Mouse (Mus musculus) megakaryocyte, embryonic 14.5 days (primary cell): ENCODE results near the gene Dlgap3. TPM values are rescaled to one million over a fixed set of nuclear protein-coding genes. Genes with fewer than 3 reads are reported as not detected.

Source experiments
- H3K27me3 ChIP-seq: replicated peaks from 2 replicates; pipeline ENCODE3; 2012; ENCODE audit warnings: inconsistent platforms
- H3K36me3 ChIP-seq: replicated peaks from 2 replicates; pipeline ENCODE3; 2012; ENCODE audit warnings: low read length, inconsistent platforms, mixed read lengths
- H3K4me1 ChIP-seq: 2 replicates; pipeline ENCODE4 v1.6.1; 2012; ENCODE audit warnings: inconsistent platforms
- H3K4me3 ChIP-seq: replicated peaks from 2 replicates; pipeline ENCODE3; 2012; ENCODE audit warnings: moderate library complexity, mild to moderate bottlenecking, inconsistent platforms
- H3K9me3 ChIP-seq: 2 replicates; pipeline ENCODE4 v1.6.1; 2012; ENCODE audit warnings: inconsistent platforms
- FLI1 ChIP-seq: IDR thresholded peaks from 2 replicates; pipeline ENCODE4 v1.6.1; 2012; ENCODE audit warnings: low read length, inconsistent platforms, mixed read lengths
- GATA1 ChIP-seq: IDR thresholded peaks from 3 replicates; pipeline ENCODE4 v1.6.1; 2012; ENCODE audit warnings: mixed read lengths, low read length, inconsistent platforms, borderline replicate concordance
- polyA plus RNA-seq: library from polyadenylated mRNA; stranded (reverse); fragments of >175 nt; gene quantifications from 2 replicates; pipeline ENCODE4 v1.2.3, GENCODE M21; 2012; ENCODE audit warnings: low replicate concordance; ENCODE audit not compliant: insufficient read depth

Dlgap3 gene
- polyA plus RNA-seq, 1 experiment: 0.07 TPM

DNA sequence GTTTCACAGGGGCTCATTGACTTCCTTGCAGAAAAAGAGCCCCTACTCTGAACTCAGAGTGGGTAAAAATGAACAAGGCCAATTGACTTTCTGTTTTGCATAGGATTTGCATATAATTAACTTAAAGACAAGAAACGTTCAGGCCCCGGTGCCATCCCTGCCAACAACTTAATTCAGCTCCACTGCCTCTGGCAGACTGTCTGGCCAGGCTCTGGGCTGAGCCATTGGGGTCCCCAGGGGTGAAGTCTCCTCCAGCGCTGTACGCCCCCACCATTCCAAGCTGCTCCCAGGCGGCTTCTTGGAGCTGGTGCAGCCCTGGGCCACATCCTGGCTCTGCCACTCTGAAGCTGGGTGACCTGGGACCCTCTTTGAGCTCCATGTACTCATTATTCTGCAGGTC, 63.5 kb downstream of the Dlgap3 start:
- Histone ChIP-seq H3K36me3 (no peaks in the 10 kb centered on the region), H3K27me3 (peaks cover 82% of the 10 kb centered on the region)
- TF ChIP-seq GATA1 (no peak), FLI1 (no peak)

DNA sequence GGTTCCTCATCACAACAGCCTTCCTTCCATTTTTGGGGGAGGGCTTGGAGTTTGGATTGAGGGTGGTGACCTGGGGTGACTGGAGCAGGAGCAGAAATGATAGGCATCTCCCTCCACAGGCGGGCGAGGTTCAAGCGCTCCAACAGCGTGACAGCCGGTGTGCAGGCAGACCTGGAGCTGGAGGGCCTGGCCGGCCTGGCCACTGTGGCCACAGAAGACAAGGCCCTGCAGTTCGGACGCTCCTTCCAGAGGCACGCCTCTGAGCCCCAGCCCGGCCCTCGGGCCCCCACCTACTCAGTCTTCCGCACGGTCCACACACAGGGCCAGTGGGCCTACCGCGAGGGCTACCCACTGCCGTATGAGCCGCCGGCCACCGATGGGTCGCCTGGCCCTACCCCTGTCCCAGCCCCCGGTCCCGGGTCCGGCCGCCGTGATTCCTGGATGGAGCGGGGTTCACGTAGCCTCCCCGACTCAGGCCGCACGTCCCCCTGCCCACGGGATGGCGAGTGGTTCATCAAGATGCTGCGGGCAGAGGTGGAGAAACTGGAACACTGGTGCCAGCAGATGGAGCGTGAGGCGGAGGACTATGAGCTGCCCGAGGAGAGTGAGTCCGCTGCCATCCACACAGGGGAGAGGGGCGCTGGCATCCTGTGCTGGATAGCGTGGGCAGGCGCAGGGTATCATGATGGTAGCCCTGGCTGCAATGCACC, 64.6 kb downstream of the Dlgap3 start:
- no peaks in the 10 kb centered on the region for H3K36me3 ChIP-seq
- no peak for TF ChIP-seq FLI1
- TF ChIP-seq GATA1: no peak
- H3K9me3 ChIP-seq: no peaks in the 10 kb centered on the region
- peaks cover 22% of the 10 kb centered on the region for H3K4me1 ChIP-seq
- peaks cover 81% of the 10 kb centered on the region for H3K27me3 ChIP-seq
- no peak overlapping the region for H3K4me3 ChIP-seq

More for the DNA sequence above, 63.5 kb downstream of the Dlgap3 start:
- H3K4me1 ChIP-seq: peaks cover 22% of the 10 kb centered on the region
- no peak overlapping the region for H3K4me3 ChIP-seq
- no peaks in the 10 kb centered on the region for H3K9me3 ChIP-seq

DNA sequence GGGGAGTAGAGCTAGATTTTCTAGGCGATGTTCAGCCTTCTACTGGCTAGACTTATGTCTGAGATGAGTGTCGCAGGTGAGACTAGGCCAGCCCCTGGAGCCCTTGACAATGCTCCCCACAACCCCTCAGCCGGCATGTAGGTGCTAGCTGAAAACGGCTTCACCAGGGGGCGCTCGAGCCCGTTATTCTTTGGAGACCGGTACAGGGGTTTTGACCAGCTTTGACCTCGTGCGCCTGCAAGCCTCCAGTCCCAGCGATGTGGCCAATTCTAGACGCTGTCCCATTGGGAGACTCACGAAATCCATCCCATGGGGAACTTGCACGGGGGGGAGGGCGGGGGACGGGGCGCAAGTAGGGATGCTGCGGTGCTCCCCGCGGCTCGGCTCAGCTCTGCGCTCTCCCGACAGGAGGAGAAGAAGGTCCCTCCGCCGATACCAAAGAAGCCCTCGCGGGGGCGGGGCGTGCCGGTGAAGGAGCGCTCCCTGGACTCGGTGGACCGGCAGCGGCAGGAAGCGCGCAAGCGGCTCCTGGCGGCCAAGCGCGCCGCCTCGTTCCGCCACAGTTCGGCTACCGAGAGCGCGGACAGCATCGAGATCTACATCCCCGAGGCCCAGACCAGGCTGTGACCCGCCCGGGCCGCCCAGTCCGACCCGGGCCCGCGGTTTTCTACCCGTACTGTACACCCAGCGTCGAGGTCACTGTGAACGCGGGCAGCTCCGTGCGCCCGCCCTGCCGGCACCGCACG, 66.9 kb downstream of the Dlgap3 start:
- Histone ChIP-seq H3K4me3 (peak overlapping the region; percentile 91), H3K36me3 (no peaks in the 10 kb centered on the region), H3K27me3 (peaks cover 74% of the 10 kb centered on the region), H3K4me1 (peaks cover 22% of the 10 kb centered on the region), H3K9me3 (no peaks in the 10 kb centered on the region)
- TF ChIP-seq FLI1 (no peak), GATA1 (no peak)

DNA sequence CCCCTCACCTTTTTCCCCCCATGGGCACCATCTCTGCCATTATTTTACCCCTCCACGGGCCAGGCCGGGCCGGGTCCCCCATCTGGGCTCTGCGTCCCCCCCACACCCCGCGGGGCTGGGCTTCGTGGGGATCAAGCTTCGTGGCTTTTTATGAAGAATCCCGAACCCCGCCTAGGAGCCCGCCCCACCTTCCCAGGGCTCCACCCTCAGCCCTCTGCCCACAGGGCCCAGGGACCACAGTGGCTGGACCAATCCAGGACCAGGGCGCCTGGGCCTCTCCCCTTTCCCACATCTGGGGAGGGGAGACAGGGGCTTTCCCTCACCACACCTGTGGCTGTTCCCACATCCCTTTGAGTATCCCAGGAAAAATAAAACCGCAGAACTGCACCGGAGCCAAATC, 67.6 kb downstream of the Dlgap3 start:
- Histone ChIP-seq H3K36me3 (no peaks in the 10 kb centered on the region), H3K9me3 (no peaks in the 10 kb centered on the region), H3K4me1 (peaks cover 22% of the 10 kb centered on the region), H3K4me3 (peak overlapping the region; percentile 91), H3K27me3 (peaks cover 74% of the 10 kb centered on the region)
- TF ChIP-seq GATA1 (no peak), FLI1 (no peak)

DNA sequence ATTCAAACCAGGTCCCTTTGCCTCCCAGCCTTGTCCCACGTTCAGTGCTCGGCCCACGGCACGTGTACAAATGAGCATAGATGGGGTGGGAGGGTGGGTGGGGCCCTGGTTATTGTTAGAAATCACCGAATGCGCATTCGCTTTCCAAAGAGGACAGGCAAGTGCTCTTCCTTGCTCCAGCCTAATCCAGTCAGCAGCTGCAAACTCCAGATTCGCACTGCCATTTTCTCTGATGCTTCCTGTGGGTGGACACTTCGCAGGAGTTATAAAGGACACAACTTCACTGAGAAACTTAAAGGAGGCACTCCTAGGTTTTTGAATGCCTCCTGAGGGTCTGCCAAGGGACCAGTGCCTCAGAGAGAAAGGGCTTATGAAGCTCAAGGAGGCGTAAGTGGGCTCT, 68.3 kb downstream of the Dlgap3 start:
- Histone ChIP-seq H3K9me3 (no peaks in the 10 kb centered on the region), H3K4me3 (no peak overlapping the region), H3K4me1 (peaks cover 22% of the 10 kb centered on the region), H3K27me3 (peaks cover 67% of the 10 kb centered on the region), H3K36me3 (no peaks in the 10 kb centered on the region)
- TF ChIP-seq FLI1 (no peak), GATA1 (no peak)

DNA sequence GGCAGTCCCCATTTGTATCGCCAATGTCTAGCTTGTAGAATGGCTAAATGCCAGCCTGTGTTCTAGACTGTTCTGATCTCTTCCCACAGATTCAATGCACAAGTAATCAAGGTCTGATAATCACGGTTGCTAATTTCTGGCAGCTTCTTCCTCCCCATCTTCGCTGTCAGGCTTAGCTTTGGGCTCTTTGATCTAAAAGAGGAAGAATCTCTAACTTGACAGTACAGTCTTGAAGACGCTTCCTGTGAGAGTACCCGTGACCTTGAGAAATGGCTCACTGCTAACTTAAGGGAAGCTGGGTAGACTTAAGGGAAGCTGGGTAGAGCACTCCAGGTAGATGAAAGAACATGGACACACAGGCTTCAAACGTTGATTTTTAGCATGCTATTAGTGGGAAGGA, 73.7 kb downstream of the Dlgap3 start:
- no peak for TF ChIP-seq GATA1
- no peak for TF ChIP-seq FLI1
- Histone ChIP-seq H3K9me3 (no peaks in the 10 kb centered on the region), H3K27me3 (peaks cover 16% of the 10 kb centered on the region), H3K4me3 (peak overlapping the region; percentile 99), H3K4me1 (peaks cover 28% of the 10 kb centered on the region), H3K36me3 (peaks cover 15% of the 10 kb centered on the region)

DNA sequence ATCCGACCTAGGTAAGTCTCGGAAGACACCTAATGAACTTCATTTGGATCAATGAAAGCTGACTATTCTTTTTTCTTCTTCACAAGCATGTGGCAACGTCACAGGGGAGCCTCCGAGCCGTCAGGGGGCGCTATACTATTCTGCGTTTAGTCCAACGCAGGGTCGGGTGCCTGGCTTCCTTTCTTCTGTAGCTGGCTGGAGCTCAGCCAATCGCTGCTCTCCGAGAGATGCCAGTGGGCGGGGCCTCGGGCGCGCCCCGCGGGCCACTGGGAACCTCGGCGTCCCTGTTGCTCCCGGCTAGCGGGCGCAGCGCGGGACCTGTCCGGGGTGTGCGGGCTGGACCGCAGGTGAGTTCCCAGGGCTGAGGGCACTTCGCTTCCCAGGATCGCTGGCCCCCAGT, 74.5 kb downstream of the Dlgap3 start, which contains the start of gene Smim12:
TSS of gene Smim12 (plus strand) at position 233 of the 400 bp plus-strand sequence.
- TF ChIP-seq GATA1 (no peak), FLI1 (no peak)
- Histone ChIP-seq H3K9me3 (no peaks in the 10 kb centered on the region), H3K27me3 (peaks cover 12% of the 10 kb centered on the region), H3K4me1 (peaks cover 28% of the 10 kb centered on the region), H3K4me3 (peak within 1 kb of the TSS; percentile 99), H3K36me3 (peaks cover 22% of the 10 kb centered on the region)

DNA sequence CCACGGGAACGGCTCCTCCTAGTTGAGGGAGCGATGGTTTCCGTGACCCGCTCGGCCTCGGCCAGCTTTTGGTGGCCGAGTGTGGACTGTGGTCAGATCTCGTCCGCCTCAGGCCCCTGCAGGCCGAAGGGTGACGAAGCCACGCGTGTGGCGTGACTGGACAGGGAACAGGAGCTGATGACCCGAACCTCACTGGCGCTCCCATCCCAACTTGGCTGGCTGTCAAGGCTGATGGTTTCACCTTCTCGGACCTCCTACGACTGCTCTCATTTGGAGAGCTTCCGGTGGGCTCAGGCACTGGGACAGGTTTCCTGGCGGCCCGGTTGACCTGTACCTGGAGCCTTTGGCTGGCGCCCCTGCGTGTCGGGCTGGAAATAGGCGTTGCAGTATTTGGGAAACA, 74.9 kb downstream of the Dlgap3 start:
- Histone ChIP-seq H3K4me3 (peak overlapping the region; percentile 99), H3K27me3 (peaks cover 12% of the 10 kb centered on the region), H3K9me3 (no peaks in the 10 kb centered on the region), H3K36me3 (peaks cover 23% of the 10 kb centered on the region), H3K4me1 (peaks cover 28% of the 10 kb centered on the region)
- TF ChIP-seq FLI1 (no peak), GATA1 (no peak)

DNA sequence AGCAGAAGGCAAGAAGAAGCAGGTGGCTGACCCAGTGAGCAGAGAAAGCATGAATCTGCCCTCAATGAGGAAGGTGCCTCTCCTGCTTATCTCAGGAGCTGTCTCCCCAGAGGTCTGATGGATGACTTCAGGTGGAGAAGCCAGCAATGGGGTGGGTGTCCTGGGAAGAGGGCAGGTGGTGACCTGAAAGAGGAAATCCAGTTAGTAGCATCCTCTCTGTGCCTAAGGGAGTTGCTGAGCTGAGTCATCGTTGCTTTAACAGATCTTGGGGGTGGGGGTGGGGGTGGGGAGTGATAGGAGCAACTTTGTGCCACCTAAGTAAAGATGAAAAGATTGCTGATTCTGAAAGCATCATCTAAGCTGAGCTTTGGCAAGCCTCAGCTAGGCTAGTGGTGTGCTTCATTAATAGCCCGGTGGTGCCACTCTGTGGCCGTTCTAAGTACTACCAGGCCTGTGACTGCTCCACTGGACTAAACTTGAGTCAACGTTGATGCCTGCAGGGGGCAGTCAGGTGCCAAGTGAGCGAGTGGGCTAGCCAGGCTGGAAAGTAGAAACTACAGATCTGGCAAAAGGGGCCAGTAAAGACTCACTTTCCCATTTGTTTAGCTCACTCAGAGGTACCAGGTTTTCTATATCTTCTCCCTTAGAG, 80.8 kb downstream of the Dlgap3 start:
- peaks cover 10% of the 10 kb centered on the region for H3K27me3 ChIP-seq
- peaks cover 30% of the 10 kb centered on the region for H3K36me3 ChIP-seq
- H3K9me3 ChIP-seq: no peaks in the 10 kb centered on the region
- TF ChIP-seq GATA1 (no peak), FLI1 (no peak)
- H3K4me3 ChIP-seq: no peak overlapping the region
- peaks cover 35% of the 10 kb centered on the region for H3K4me1 ChIP-seq
